Mouse (Mus musculus) right cerebral cortex, adult 2 months (tissue): ENCODE data around the gene Gmfg.
A peak's percentile ranks its signal among the peaks of the same experiment; 100 is the strongest.

Experiments used
- DNase-seq, 2 experiments: peaks; one replicate each; pipeline ENCODE4 v3.0.0; 2021 to 2022; ENCODE audit warnings: low spot score in 2 of 2

The Gmfg gene

DNA sequence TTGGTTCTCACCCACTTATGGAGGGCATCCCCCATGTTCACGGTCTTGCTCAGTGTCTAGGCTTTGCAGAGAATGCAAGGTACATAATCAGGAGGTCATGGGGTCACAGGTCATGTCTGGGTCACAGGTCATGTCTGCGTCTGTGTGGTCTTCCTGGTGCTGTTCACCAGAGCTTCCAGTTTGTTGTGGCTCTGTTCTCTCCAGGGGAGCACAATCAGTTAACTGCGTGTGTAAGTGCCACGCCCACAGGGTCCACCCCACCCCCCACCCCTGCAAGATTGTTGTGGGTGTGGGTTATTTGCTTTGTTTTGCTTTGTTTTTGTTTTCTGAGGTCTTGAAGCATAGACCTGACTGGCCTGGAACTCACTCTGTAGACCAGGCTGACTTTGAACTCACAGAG, 46.9 kb downstream of the Gmfg start:
- no peak for DNase-seq

DNA sequence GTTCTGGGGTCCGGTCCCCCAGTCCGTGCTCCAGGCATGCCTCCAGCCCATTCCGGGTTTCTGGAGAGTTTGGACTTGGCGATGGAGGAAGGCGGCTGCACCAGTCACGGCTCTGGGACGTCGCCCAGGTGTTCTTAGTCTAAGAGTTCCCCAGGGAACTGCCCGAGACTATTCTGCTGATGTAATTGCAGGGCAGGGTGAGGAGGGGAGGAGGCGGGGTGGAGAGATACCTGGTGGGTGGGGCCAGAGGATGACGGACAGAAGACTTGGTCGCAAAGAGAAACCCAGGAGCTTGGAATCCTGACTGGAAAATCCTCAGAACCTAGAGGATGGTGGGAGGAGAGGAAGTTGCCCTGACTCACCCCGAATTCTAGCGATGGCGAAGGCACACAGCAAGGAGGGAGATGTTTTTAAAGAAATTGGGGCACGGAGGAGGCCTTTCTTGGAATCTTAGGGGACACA, 50.8 kb downstream of the Gmfg start:
- peak; percentile 64 to 65 for DNase-seq

DNA sequence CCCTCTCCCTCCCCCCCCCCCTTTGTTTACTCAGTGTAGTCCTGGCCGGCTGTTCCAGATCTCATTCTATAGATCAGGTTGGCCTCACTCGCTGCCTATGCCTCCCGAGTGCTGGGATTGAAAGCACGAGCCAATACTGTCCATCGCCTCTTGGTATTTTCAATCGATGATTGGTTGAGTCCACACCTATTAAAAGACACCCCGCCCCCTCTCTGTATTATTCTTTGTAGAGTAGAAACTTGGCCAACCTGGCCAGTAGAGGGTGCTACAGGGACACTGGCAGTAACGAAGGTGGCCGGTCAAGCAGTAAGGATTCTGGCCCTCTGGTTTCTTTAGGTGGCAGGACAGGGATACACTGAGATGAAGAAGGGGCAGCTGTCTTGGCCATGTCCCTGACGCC, 53.2 kb downstream of the Gmfg start:
- DNase-seq: peak; percentile 49 to 63

DNA sequence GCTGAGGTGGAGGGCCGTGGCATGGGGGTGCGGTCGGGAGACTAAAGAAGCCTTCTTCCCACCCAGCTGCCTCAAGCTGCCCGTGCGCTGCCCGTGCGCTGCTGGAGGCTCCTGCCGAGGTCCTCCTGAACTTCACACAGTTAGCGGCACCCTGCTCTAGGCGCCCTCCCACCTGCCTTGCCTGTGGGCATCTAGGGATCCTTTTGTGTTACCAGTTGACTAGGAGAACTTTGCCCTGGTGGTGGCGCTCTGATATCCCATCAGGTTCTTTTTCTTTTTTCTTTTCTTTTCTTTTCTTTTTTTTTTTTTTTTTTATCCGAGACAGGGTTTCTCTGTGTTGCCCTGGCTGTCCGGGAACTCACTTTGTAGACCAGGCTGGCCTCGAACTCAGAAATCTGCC, 53.7 kb downstream of the Gmfg start:
- no peak for DNase-seq

DNA sequence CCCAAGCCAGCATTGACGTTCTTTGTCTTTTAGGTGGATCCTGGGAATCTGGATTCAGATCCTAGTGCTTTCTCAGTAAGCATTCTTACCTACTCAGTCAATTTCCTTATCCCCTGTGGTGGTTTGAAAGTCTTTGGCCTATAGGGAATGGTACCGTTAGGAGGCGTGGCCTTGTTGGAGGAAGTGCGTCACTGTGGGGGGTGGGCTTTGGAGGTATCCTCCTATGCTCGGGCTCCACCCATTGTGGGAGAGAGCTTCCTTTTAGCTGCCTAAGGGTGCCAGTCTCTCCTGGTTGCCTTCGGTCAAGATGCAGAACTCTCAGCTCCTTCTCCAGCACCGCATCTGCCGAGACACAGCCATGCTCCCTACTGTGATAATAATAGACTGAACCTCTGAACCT, 55.1 kb downstream of the Gmfg start:
- DNase-seq: no peak

DNA sequence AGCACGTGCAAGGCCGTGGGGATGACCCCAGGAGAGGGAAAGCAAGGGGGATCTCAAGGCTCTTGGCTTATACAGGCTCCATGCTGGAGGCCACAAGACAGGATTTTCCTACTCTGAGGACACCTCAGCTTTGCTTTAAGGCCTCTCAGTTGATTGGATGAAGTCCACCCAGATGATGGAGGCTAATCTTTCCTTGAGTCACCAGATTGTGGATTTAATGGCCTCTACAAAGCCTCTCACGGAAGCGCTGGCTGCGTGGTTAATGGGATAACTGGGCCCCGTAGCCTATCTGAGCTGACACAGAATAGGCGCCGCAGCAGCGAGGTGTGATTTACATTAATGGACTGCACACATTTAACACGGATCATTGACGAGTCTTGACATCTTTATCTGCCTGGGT, 58.2 kb downstream of the Gmfg start:
- no peak for DNase-seq
